Mouse (Mus musculus): ENCODE measurements around the gene Il10rb.

The Il10rb gene

GRCm38 (mm10) chr16:91405640-91406584, at the start of gene Il10rb:
Il10rb (plus strand) TSS chr16:91406164.
- DNase-seq (ENCODE audit: extremely low spot score) = peak; percentile 55

DNA sequence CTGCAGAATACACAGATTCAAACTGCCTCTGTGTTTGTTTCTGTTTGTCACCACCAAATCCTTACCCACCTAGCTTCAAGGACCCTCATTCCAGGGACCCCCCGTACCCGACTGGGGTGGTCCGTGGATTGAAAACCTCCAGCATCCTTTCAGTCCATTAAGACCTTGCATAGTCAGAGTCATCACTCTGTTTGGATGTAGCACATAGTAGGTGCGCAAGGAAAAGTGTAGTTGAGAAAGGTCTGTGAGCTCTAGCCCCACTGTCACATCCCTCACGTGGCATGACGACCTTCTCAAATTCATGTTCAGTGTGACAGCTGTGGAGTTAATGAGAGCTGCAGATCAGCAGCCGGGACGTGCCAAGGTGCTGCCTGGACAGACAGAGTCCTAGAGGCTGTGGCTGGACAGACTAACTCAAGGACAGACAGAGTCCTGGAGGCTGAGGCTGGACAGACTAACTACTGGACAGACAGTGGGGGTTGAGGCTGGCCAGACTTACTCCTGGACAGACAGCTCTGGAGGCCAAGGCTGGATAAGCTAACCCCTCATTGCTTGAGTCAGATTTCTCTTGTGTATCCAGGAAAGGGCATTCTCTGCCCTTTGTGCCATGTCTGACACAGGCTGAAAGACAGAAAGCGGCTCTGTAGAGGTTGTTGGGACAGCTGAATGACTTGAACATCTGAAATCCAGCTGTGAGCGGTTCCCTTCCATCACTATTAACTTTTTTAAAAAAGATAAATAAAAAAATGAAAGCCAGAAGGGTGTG, 49.0 kb upstream of the Il10rb start:
- DNase-seq (ENCODE audit: extremely low spot score) = no peak

DNA sequence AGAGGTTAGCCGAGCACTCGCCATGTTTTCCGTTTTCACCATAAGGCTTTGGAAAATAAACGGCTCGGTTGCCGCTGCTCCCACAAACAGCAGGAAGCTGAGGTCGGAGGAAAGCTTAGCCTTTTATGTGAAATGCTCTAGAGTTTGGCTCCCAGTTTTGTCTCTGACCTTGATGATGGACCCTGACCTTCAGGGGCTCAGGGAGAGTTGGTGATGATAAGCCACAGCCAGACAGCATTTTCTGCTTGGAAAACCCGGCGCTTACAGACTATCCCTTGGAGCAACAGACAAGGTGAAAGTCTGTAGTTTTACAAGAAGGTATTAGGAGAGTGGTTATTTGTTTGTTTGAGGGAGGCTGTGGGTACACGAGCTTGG, 48.5 kb upstream of the Il10rb start:
- DNase-seq (ENCODE audit: extremely low spot score) = no peak

DNA sequence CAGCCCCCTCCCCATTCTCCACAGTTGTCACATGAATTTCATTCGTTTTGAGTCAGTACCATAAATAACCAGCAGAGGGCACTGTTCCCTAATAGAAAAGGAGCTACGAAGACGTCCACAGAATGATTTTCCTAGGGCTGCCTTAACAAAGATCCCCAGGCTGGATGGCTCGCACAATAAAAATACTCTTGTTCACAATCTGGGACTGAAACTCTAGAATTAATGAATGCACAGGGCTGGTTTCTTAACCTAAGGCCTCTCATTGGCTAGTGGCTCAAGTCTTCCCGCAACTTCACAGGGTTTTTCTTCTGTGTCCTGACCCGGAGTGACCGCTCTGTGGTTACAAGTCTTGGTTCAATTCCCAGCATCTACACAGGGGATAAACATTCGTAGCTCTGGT, 47.4 kb upstream of the Il10rb start:
- DNase-seq (ENCODE audit: extremely low spot score) = peak; percentile 81

DNA sequence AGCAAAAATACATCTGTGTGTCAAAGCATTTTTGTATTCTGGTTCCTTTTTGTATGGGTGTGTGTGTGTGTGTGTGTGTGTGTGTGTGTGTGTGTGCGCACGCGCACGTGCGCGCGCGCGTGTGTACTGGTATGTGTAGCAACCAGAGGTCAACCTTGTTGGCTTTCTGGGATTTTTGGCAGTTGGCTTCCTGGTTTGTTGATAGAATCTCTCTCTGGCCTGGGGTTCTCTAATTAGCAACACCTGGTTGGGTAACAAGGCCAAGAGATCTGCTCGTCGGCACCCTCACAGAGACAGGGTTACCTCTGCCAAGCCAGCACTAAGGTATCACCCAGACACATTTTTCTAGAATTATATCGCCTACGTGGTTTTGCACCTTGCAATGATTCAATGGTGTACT, 46.4 kb upstream of the Il10rb start:
- no peak for DNase-seq (ENCODE audit: extremely low spot score)

- DNase-seq (ENCODE audit: extremely low spot score) = no peak
These were observed 45.8 kb upstream of the Il10rb start for GRCm38 (mm10) chr16:91360162-91360561.

GRCm38 (mm10) chr16:91362006-91362405, 44.0 kb upstream of the Il10rb start:
- DNase-seq (ENCODE audit: extremely low spot score) = no peak

GRCm38 (mm10) chr16:91362616-91363272, 43.2 kb upstream of the Il10rb start:
- DNase-seq (ENCODE audit: extremely low spot score) = no peak

DNA sequence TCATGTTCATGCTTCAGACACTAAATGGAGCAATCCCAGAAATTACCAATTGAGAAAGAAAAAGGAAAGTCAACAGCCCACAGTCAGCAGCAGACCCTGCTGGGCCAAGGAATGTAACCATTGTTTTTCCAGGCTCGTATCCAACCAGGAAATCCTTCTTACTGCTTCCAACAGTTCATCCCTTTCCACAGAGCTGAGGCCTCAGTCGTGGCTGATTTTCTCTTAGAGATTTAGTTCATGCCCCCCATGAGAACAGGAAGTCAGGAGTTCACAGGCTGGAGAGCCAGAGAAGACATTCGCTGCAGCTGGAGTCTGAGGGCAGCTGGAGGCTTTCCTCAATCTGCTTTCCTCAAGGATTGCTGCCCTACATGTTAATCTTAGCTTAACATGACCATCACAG, 42.5 kb upstream of the Il10rb start:
- no peak for DNase-seq (ENCODE audit: extremely low spot score)

DNA sequence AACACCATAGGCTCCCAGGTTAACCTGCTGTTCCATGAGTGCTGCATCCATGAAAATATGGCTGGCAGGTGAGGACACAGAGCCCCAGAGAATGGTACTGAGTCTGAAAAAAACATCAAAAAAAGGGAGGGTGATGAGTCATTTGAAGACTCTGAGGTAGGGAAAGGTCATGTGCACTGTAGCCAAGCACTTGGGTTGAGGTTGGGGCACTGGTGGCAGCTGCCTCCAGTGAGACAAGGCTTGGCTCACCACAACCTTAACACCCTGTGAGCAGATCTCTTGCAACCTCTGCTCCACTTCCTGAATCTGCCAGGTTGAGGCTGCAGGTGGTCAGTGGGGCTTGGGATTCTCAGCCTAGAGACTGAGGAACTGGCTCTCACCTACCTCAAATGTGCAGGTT, 39.4 kb upstream of the Il10rb start:
- DNase-seq (ENCODE audit: extremely low spot score) = no peak

GRCm38 (mm10) chr16:91367066-91367465, 38.9 kb upstream of the Il10rb start:
- DNase-seq (ENCODE audit: extremely low spot score) = no peak

GRCm38 (mm10) chr16:91372577-91373472, 33.1 kb upstream of the Il10rb start, which contains the start of gene Ifnar2:
Ifnar2 (plus strand) TSS chr16:91372783.
- peak; percentile 81 for DNase-seq (ENCODE audit: extremely low spot score)

GRCm38 (mm10) chr16:91373473-91374252, 32.3 kb upstream of the Il10rb start:
- DNase-seq (ENCODE audit: extremely low spot score) = no peak

- no peak for DNase-seq (ENCODE audit: extremely low spot score)
These were observed 31.7 kb upstream of the Il10rb start for GRCm38 (mm10) chr16:91374253-91374634.

DNA sequence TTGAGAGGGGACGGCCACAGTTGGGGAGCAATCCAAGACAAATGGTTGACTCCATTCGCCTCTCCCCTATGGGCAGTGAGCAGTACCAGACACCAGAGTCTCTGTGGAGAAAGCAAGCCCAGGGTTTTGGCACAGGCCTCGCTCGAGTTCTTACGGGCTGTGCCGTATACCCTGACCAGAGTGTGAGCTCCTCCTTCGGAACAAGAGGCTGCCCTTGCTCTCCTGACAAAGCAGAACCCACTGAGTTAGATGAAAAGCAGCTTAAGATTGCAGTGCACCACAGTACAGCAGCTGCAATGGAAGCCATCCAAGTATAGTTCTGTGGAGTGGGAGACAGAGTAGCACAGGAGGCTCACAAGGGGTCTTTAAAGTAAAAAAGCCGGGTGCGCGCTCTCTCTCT, 29.3 kb upstream of the Il10rb start:
- DNase-seq (ENCODE audit: extremely low spot score) = no peak

- peak; percentile 14 for DNase-seq (ENCODE audit: extremely low spot score)
These were observed 27.5 kb upstream of the Il10rb start for GRCm38 (mm10) chr16:91378431-91378986.

DNA sequence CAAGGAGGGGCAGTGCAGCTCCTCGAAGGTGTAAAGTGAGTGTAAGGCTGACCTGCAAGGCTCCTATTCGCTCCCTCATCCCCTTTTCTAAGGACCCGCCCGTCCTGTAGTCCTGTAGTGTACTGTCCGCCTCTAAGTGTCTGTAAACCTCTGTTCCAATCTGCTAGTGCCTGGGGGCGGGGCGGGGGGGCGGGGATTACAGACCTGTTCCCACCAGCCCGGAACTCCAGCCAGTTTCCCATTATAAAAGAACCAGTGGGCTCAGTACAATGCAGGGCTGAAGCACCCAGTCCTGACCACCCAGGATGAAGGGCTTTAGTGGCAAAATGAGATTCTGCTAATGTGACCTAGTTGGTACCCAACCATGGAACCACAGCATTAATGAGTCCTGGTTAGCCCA, 27.0 kb upstream of the Il10rb start:
- DNase-seq (ENCODE audit: extremely low spot score) = peak; percentile 17

DNA sequence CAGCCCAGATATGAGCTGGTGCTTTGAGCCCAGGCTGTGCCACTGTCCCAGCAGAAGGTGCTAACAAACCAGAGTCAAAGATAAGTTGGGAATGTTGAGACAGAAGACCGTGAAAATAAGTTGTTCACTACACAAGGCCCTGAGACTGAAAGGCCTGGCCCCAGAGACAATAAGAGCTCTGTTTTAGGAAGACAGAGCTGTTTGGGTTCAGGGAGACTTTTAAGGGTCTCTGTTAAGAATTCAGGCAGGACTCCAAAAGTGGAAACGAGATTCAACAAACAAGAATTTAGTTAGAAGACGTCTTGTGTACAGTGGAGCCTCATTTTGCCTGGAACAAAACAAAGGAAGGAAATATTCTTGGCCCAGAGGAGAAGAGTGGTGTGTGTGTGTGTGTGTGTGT, 26.6 kb upstream of the Il10rb start:
- no peak for DNase-seq (ENCODE audit: extremely low spot score)

DNA sequence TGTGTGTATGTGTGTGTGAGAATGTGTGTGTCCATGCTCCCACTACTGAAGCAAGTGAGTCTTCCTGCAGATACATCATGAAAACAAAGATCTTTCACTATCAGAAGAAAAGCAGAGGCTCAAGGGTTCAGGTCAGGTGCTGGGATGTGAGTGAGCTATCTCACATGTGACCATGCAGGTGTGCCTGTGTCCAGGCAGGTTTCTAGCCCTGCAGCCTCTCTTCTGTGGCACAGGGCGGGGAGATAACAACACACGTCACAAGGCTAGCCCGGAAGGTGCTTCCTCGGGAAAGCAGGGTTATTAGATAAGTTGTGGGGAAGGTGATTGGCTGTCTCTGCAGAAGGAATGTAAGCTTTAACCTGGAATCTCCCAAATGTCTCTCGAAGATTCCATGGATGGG, 25.8 kb upstream of the Il10rb start:
- DNase-seq (ENCODE audit: extremely low spot score) = no peak

GRCm38 (mm10) chr16:91381606-91382005, 24.4 kb upstream of the Il10rb start:
- no peak for DNase-seq (ENCODE audit: extremely low spot score)
